Mouse (Mus musculus): ENCODE results near the gene Fgf11. TPM values are rescaled to one million over a fixed set of nuclear protein-coding genes. Genes with fewer than 3 reads are reported as not detected.
A peak's percentile ranks its signal among the peaks of the same experiment; 100 is the strongest.

Fgf11 gene
- total RNA-seq, 2 experiments from 2014 or later = 2.4 to 3.8 TPM

DNA sequence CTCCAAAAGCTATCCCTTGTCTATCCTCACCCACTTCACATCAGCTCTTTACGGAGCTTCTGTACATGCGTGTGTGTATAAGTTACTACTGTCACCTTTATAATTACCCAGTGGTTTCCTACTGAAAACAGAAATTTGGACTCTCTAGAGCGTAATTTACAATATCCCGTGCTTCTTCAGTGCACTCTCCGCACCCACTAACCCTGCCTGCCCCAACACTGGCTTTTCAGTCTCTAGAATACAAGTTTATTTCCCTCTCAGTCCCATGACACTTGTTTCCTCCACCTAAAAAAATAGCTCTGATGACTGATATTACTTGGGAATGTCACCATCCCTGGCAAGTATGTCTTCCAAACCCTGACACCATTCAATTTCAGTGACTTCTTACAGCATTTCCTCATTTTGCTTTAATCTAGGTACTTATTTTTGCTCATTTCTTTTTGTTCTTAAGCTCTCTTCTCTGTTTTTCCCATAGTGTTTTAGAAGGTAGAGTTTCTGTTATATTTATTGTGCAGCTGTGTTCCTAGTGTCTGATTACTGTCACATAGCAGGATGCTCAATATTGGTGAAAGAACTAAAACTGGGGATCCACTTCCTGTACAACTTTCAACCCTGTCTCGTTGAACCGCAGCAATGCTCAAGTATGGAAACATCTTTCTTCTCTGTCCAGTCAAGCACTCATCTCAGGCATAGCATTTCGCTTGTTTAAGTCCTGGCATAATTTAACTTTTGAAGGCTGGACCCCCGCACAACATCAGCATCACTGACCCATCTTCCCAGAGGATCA is 44.2 kb downstream of the Fgf11 start:
- DNase-seq = no peak

DNA sequence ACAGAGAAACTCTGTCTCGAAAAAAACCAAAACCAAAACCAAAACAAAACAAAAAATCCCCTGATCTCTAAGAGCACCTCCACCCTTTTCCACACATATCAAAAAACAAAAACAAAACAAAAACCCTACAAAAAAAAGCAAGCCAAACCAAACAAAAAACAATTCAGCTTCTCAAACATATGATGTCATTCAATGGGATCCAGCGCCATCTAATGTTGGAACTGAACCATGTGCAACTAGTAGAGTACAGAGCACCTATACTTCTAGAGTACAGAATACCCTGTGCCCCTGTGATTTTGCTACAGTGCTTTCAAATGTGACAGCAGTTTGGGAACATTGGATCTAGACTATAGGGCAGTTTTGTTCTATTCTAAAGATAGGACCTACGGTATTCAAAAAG is 47.0 kb downstream of the Fgf11 start:
- DNase-seq = peak; percentile 59

DNA sequence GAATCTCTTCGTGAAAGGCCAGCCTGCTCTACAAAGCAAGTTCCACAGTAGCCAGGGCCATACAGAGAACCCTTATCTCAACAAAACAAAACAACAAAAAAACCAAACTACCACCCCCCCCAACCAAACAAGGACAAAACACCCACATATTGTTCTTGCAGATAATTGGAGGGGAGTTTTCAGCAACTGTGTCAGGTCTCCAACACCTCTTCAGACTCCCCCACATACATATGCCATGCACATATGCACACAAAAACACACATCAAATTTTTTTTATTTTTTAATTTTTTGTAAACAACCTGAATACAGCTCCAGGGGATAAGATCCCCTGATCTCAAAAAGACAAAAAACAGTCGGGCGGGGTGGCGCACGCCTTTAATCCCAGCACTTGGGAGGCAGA is 47.4 kb downstream of the Fgf11 start:
- no peak for DNase-seq

DNA sequence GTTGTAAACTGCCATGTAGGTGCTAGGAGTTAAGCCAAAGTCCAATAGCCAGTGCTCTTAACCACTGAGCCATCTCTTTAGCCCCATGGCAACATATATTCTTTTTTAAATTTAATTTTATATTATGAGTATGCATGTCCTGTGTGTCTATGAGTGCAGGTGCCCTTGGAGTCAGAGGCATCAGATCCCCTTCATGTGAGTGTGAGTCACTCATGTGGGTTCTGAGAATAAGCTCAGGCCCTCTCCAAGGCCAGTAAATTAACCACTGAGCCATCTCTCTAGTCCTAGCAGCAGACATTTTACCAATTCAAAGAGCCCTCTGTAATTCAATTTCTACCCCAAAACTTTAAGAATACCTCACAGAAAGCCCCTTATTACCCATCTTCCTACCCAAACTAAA is 49.0 kb downstream of the Fgf11 start:
- no peak for DNase-seq

DNA sequence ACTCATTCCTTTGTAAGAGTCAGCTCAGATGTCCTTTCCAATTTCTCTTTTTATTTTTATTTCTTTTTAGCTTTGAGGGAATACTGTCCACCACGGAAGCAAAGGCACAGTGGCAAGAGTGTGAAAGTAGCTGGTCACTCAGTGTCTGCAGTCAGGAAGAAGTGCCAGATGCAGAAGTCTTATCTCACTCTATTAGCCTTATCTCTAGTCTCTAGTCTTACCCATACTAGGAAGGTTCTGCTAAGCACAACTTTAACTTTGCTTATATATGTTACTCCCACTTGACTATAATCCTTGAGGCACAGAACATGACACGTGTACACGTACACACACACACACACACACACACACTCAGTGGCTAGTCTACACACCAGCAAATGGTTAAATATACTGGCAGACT is 50.0 kb downstream of the Fgf11 start:
- no peak for DNase-seq

Other genes starting within 250 kb of the Fgf11 start
- gene Efnb3, start 241.7 kb downstream of the Fgf11 start, total RNA-seq (2021) = 1 to 10 TPM; 2.2 to 3.8 TPM
- gene Wrap53, start 221.6 kb downstream of the Fgf11 start, total RNA-seq (2021) = 10 to 100 TPM in 1 of 2 experiments, 1 to 10 TPM in 1; 8.1 to 12.5 TPM
- 10 to 100 TPM; 59.9 to 75.9 TPM for gene Trp53, start 221.5 kb downstream of the Fgf11 start, total RNA-seq (2021)
- 10 to 100 TPM; 38.6 to 52.9 TPM for gene Atp1b2, start 195.9 kb downstream of the Fgf11 start, total RNA-seq (2021)
- gene Shbg, start 184.0 kb downstream of the Fgf11 start, total RNA-seq (2021) = under 1 TPM; 0.27 to 0.36 TPM
- 10 to 100 TPM in 1 of 2 experiments, 1 to 10 TPM in 1; 9.2 to 10.1 TPM for gene Sat2, start 179.8 kb downstream of the Fgf11 start, total RNA-seq (2021)
- 10 to 100 TPM; 61.9 to 80.2 TPM for gene Fxr2, start 168.9 kb downstream of the Fgf11 start, total RNA-seq (2021)
- gene Sox15, start 146.5 kb downstream of the Fgf11 start, total RNA-seq (2021) = not detected
- 100 to 1,000 TPM; 114 to 116 TPM for gene Mpdu1, start 139.2 kb downstream of the Fgf11 start, total RNA-seq (2021)
- gene Cd68, start 135.7 kb downstream of the Fgf11 start, total RNA-seq (2021) = 10 to 100 TPM in 1 of 2 experiments, 1 to 10 TPM in 1; 9.8 to 12.0 TPM
- 100 to 1,000 TPM; 598 to 631 TPM for gene Eif4a1, start 129.4 kb downstream of the Fgf11 start, total RNA-seq (2021)
- gene Senp3, start 119.8 kb downstream of the Fgf11 start, total RNA-seq (2021) = 10 to 100 TPM; 62.6 to 76.3 TPM
- 1 to 10 TPM; 2.0 to 5.0 TPM for gene Tnfsf13, start 116.1 kb downstream of the Fgf11 start, total RNA-seq (2021)
- gene Tnfsf12, start 106.0 kb downstream of the Fgf11 start, total RNA-seq (2021) = 10 to 100 TPM; 18.1 to 19.2 TPM
- gene Tnfsfm13, start 105.8 kb downstream of the Fgf11 start, total RNA-seq (2021) = 1 to 10 TPM; 4.2 to 5.1 TPM
- 10 to 100 TPM; 53.9 to 67.5 TPM for gene Polr2a, start 43.2 kb downstream of the Fgf11 start, total RNA-seq (2021)
- not detected for gene Slc35g3, start 39.9 kb downstream of the Fgf11 start, total RNA-seq (2021)
- gene Zbtb4, start 35.9 kb downstream of the Fgf11 start, total RNA-seq (2021) = 10 to 100 TPM; 35.5 to 41.2 TPM
- gene Chrnb1, start 5.9 kb downstream of the Fgf11 start, total RNA-seq (2021) = 1 to 10 TPM; 2.3 to 7.9 TPM
- gene Tmem102, start 3.8 kb upstream of the Fgf11 start, total RNA-seq (2021) = 1 to 10 TPM; 1.0 TPM
- not detected for gene Gm39566, start 13.4 kb upstream of the Fgf11 start, total RNA-seq (2021)
- gene Spem2, start 16.6 kb upstream of the Fgf11 start, total RNA-seq (2021) = not detected
- gene Spem1, start 20.3 kb upstream of the Fgf11 start, total RNA-seq (2021) = not detected
- gene Nlgn2, start 35.9 kb upstream of the Fgf11 start, total RNA-seq (2021) = 10 to 100 TPM; 17.3 to 23.5 TPM
- gene Tmem256, start 36.7 kb upstream of the Fgf11 start, total RNA-seq (2021) = 100 to 1,000 TPM; 137 to 145 TPM
- 10 to 100 TPM; 49.2 to 59.2 TPM for gene Plscr3, start 44.5 kb upstream of the Fgf11 start, total RNA-seq (2021)
- gene Tnk1, start 56.9 kb upstream of the Fgf11 start, total RNA-seq (2021) = under 1 TPM; 0.12 to 0.24 TPM
- not detected for gene Tmem95, start 76.2 kb upstream of the Fgf11 start, total RNA-seq (2021)
- gene Kctd11, start 79.5 kb upstream of the Fgf11 start, total RNA-seq (2021) = 1 to 10 TPM; 4.1 to 4.2 TPM
- gene Acap1, start 93.7 kb upstream of the Fgf11 start, total RNA-seq (2021) = 1 to 10 TPM; 4.3 to 4.7 TPM
- 1 to 10 TPM; 3.1 to 3.2 TPM for gene 2810408A11Rik, start 99.1 kb upstream of the Fgf11 start, total RNA-seq (2021)
- 10 to 100 TPM; 33.6 to 48.1 TPM for gene Neurl4, start 99.2 kb upstream of the Fgf11 start, total RNA-seq (2021)
- gene Gps2, start 112.0 kb upstream of the Fgf11 start, total RNA-seq (2021) = 10 to 100 TPM; 42.3 to 43.1 TPM
- gene Eif5a, start 120.1 kb upstream of the Fgf11 start, total RNA-seq (2021) = 100 to 1,000 TPM; 578 to 644 TPM
- gene Ybx2, start 133.9 kb upstream of the Fgf11 start, total RNA-seq (2021) = 10 to 100 TPM; 19.6 to 44.5 TPM
- 10 to 100 TPM; 67.6 to 81.9 TPM for gene Slc2a4, start 146.3 kb upstream of the Fgf11 start, total RNA-seq (2021)
- 1 to 10 TPM in 1 of 2 experiments, under 1 TPM in 1; 0.70 to 1.2 TPM for gene Cldn7, start 162.9 kb upstream of the Fgf11 start, total RNA-seq (2021)
- gene Ctdnep1, start 179.3 kb upstream of the Fgf11 start, total RNA-seq (2021) = 100 to 1,000 TPM; 117 to 148 TPM
- gene Elp5, start 180.7 kb upstream of the Fgf11 start, total RNA-seq (2021) = 10 to 100 TPM; 66.8 to 71.4 TPM
- 100 to 1,000 TPM; 339 to 345 TPM for gene Gabarap, start 189.3 kb upstream of the Fgf11 start, total RNA-seq (2021)
- 10 to 100 TPM; 43.5 to 50.5 TPM for gene Phf23, start 193.9 kb upstream of the Fgf11 start, total RNA-seq (2021)
- gene Dvl2, start 198.7 kb upstream of the Fgf11 start, total RNA-seq (2021) = 10 to 100 TPM; 15.7 to 23.0 TPM
- gene Acadvl, start 213.6 kb upstream of the Fgf11 start, total RNA-seq (2021) = 1,000 to 10,000 TPM; 1,467 to 1,540 TPM
- gene Dlg4, start 215.1 kb upstream of the Fgf11 start, total RNA-seq (2021) = 10 to 100 TPM; 29.9 to 37.6 TPM

All from adrenal gland, postnatal 10 days (tissue).